Mouse (Mus musculus) heart, embryonic 12.5 days (tissue): ENCODE results near the gene Edar. TPM values are rescaled to one million over a fixed set of nuclear protein-coding genes. Genes with fewer than 3 reads are reported as not detected.
A peak's percentile ranks its signal among the peaks of the same experiment; 100 is the strongest.

Experiments used
- ATAC-seq: fragments of 200-750 bp; cut with Nextera tagmentation; 2 replicates; pipeline ENCODE4 v1.8.0; 2017; ENCODE audit warnings: moderate TSS enrichment, moderate library complexity; ENCODE audit not compliant: insufficient number of reproducible peaks, low FRiP score
- H3K27ac ChIP-seq: fragments of 300-500 bp; sonication (generic); 2 replicates; pipeline ENCODE4 v1.5.1; 2016; ENCODE audit warnings: mild to moderate bottlenecking, moderate library complexity; ENCODE audit not compliant: poor library complexity, severe bottlenecking
- H3K27me3 ChIP-seq: fragments of 300-500 bp; sonication (generic); replicated peaks from 2 replicates; pipeline ENCODE4 v1.6.1; 2016; ENCODE audit warnings: mild to moderate bottlenecking, moderate library complexity
- H3K36me3 ChIP-seq: fragments of 300-500 bp; sonication (generic); 2 replicates; pipeline ENCODE4 v1.6.1; 2016; ENCODE audit warnings: mild to moderate bottlenecking, moderate library complexity
- H3K4me1 ChIP-seq: fragments of 300-500 bp; sonication (generic); replicated peaks from 2 replicates; pipeline ENCODE4 v1.6.1; 2016; ENCODE audit warnings: mild to moderate bottlenecking
- H3K4me2 ChIP-seq: fragments of 300-500 bp; sonication (generic); 2 replicates; pipeline ENCODE4 v1.6.1; 2016; ENCODE audit warnings: mild to moderate bottlenecking, moderate library complexity
- H3K4me3 ChIP-seq: fragments of 300-500 bp; sonication (generic); 2 replicates; pipeline ENCODE4 v1.5.1; 2016; ENCODE audit warnings: mild to moderate bottlenecking
- H3K9ac ChIP-seq: fragments of 300-500 bp; sonication (generic); 2 replicates; pipeline ENCODE4 v1.6.1; 2016; ENCODE audit warnings: mild to moderate bottlenecking, moderate library complexity
- H3K9me3 ChIP-seq: fragments of 300-500 bp; sonication (generic); replicated peaks from 2 replicates; pipeline ENCODE4 v1.6.1; 2016; ENCODE audit warnings: mild to moderate bottlenecking, moderate library complexity
- WGBS: fragments of 180-500 bp; shearing (Covaris S2); methylation state at CpG from one replicate; pipeline ENCODE4 v1.1.7; 2016; 5-methylcytosine and 5-hydroxymethylcytosine counted together
- polyA plus RNA-seq: library from polyadenylated mRNA; unstranded; fragments of >200 nt; fragmentation: Nextera tagmentation; extraction: Ambion mirVana; gene quantifications from 2 replicates; pipeline ENCODE4 v1.2.1, GENCODE M21; 2016

The Edar gene
- polyA plus RNA-seq, 1 experiment from 2014 or later = not detected

- Histone ChIP-seq H3K4me2 (no peak overlapping the region), H3K4me1 (peaks cover 25% of the 10 kb centered on the region), H3K27me3 (no peaks in the 10 kb centered on the region), H3K9ac (no peak overlapping the region), H3K27ac (no peak overlapping the region), H3K9me3 (no peaks in the 10 kb centered on the region), H3K4me3 (no peak overlapping the region), H3K36me3 (no peaks in the 10 kb centered on the region)
- 49% methylated on average over 12 of the region's 12 CpGs for WGBS
- no peak for ATAC-seq
Observed at GRCm38 (mm10) chr10:58624848-58625711, 50.4 kb downstream of the Edar start.

- Histone ChIP-seq H3K36me3 (no peaks in the 10 kb centered on the region), H3K4me3 (no peak overlapping the region), H3K4me2 (no peak overlapping the region), H3K27ac (no peak overlapping the region), H3K9me3 (no peaks in the 10 kb centered on the region), H3K4me1 (peaks cover 10% of the 10 kb centered on the region), H3K9ac (no peak overlapping the region), H3K27me3 (peaks cover 2% of the 10 kb centered on the region; the same call in 1 of the 2 replicates)
- 88% methylated on average over 4 of the region's 4 CpGs for WGBS
- ATAC-seq = no peak
Observed at GRCm38 (mm10) chr10:58619266-58619665, 56.2 kb downstream of the Edar start.

- H3K4me3 ChIP-seq = no peak overlapping the region
- no peak overlapping the region for H3K27ac ChIP-seq
- no peak for ATAC-seq
- H3K4me1 ChIP-seq = peaks cover 10% of the 10 kb centered on the region
- WGBS = 86% methylated on average over 17 of the region's 17 CpGs
- no peaks in the 10 kb centered on the region for H3K9me3 ChIP-seq
- H3K9ac ChIP-seq = no peak overlapping the region
- no peaks in the 10 kb centered on the region for H3K36me3 ChIP-seq
- no peak overlapping the region for H3K4me2 ChIP-seq
- peaks cover 2% of the 10 kb centered on the region; the same call in 1 of the 2 replicates for H3K27me3 ChIP-seq
Observed at GRCm38 (mm10) chr10:58618501-58619216, 56.8 kb downstream of the Edar start.

GRCm38 (mm10) chr10:58616565-58616964 lies 58.9 kb downstream of the Edar start:
- no peak for ATAC-seq
- Histone ChIP-seq H3K27ac (no peak overlapping the region), H3K27me3 (peaks cover 2% of the 10 kb centered on the region; the same call in 1 of the 2 replicates), H3K4me1 (peaks cover 10% of the 10 kb centered on the region), H3K4me3 (no peak overlapping the region), H3K9ac (no peak overlapping the region), H3K4me2 (no peak overlapping the region), H3K9me3 (no peaks in the 10 kb centered on the region), H3K36me3 (no peaks in the 10 kb centered on the region)
- WGBS = 83% methylated on average over 5 of the region's 5 CpGs

- H3K4me2 ChIP-seq = no peak overlapping the region
- H3K9ac ChIP-seq = no peak overlapping the region
- peaks cover 2% of the 10 kb centered on the region; the same call in 1 of the 2 replicates for H3K27me3 ChIP-seq
- H3K9me3 ChIP-seq = no peaks in the 10 kb centered on the region
- H3K4me1 ChIP-seq = no peaks in the 10 kb centered on the region
- H3K27ac ChIP-seq = no peak overlapping the region
- WGBS = 85% methylated on average over 6 of the region's 6 CpGs
- H3K4me3 ChIP-seq = no peak overlapping the region
- ATAC-seq = no peak
- no peaks in the 10 kb centered on the region for H3K36me3 ChIP-seq
Observed at GRCm38 (mm10) chr10:58614601-58615000, 60.9 kb downstream of the Edar start.

- Histone ChIP-seq H3K27me3 (peaks cover 2% of the 10 kb centered on the region; the same call in 1 of the 2 replicates), H3K4me2 (no peak overlapping the region), H3K9ac (no peak overlapping the region), H3K4me3 (no peak overlapping the region), H3K4me1 (no peaks in the 10 kb centered on the region), H3K36me3 (no peaks in the 10 kb centered on the region), H3K9me3 (no peaks in the 10 kb centered on the region), H3K27ac (no peak overlapping the region)
- no peak for ATAC-seq
- WGBS = 79% methylated on average over 7 of the region's 7 CpGs
Observed at GRCm38 (mm10) chr10:58610484-58611261, 64.8 kb downstream of the Edar start.

- no peak overlapping the region for H3K27ac ChIP-seq
- no peaks in the 10 kb centered on the region for H3K36me3 ChIP-seq
- peaks cover 9% of the 10 kb centered on the region for H3K4me1 ChIP-seq
- H3K4me2 ChIP-seq = no peak overlapping the region
- 60% methylated on average over 3 of the region's 3 CpGs for WGBS
- no peaks in the 10 kb centered on the region for H3K27me3 ChIP-seq
- no peaks in the 10 kb centered on the region for H3K9me3 ChIP-seq
- no peak for ATAC-seq
- no peak overlapping the region for H3K9ac ChIP-seq
- no peak overlapping the region for H3K4me3 ChIP-seq
Observed at GRCm38 (mm10) chr10:58608858-58609257, 66.6 kb downstream of the Edar start.

- no peak for ATAC-seq
- Histone ChIP-seq H3K4me2 (no peak overlapping the region), H3K36me3 (no peaks in the 10 kb centered on the region), H3K9ac (no peak overlapping the region), H3K27ac (no peak overlapping the region), H3K4me1 (peaks cover 9% of the 10 kb centered on the region), H3K4me3 (no peak overlapping the region), H3K27me3 (no peaks in the 10 kb centered on the region), H3K9me3 (no peaks in the 10 kb centered on the region)
- WGBS = 83% methylated on average over 3 of the region's 3 CpGs
Observed at GRCm38 (mm10) chr10:58606356-58606755, 69.1 kb downstream of the Edar start.

GRCm38 (mm10) chr10:58604779-58605178 lies 70.7 kb downstream of the Edar start:
- Histone ChIP-seq H3K4me2 (no peak overlapping the region), H3K27me3 (no peaks in the 10 kb centered on the region), H3K4me1 (peaks cover 9% of the 10 kb centered on the region), H3K4me3 (no peak overlapping the region), H3K27ac (no peak overlapping the region), H3K9ac (no peak overlapping the region), H3K9me3 (no peaks in the 10 kb centered on the region), H3K36me3 (no peaks in the 10 kb centered on the region)
- 0 out of 2 replicates have a peak, but pooled peaks have one; percentile 23 for ATAC-seq
- WGBS = 65% methylated on average over 2 of the region's 2 CpGs

- Histone ChIP-seq H3K4me3 (no peak overlapping the region), H3K27me3 (no peaks in the 10 kb centered on the region), H3K9me3 (no peaks in the 10 kb centered on the region), H3K4me1 (peaks cover 9% of the 10 kb centered on the region), H3K4me2 (no peak overlapping the region), H3K27ac (no peak overlapping the region), H3K36me3 (no peaks in the 10 kb centered on the region), H3K9ac (no peak overlapping the region)
- ATAC-seq = no peak
- 55% methylated on average over 7 of the region's 7 CpGs for WGBS
Observed at GRCm38 (mm10) chr10:58601946-58602345, 73.5 kb downstream of the Edar start.

- no peak for ATAC-seq
- no peak overlapping the region for H3K27ac ChIP-seq
- H3K4me3 ChIP-seq = no peak overlapping the region
- H3K9ac ChIP-seq = no peak overlapping the region
- WGBS = 54% methylated on average over 6 of the region's 6 CpGs
- no peaks in the 10 kb centered on the region for H3K9me3 ChIP-seq
- no peak overlapping the region for H3K4me2 ChIP-seq
- no peaks in the 10 kb centered on the region for H3K27me3 ChIP-seq
- H3K4me1 ChIP-seq = peaks cover 9% of the 10 kb centered on the region
- no peaks in the 10 kb centered on the region for H3K36me3 ChIP-seq
Observed at GRCm38 (mm10) chr10:58601431-58601901, 74.0 kb downstream of the Edar start.
